Mouse (Mus musculus) adrenal gland, postnatal 10 days (tissue): ENCODE data around the gene Clint1. TPM values are rescaled to one million over a fixed set of nuclear protein-coding genes. Genes with fewer than 3 reads are reported as not detected.

Experiments used
- DNase-seq: peaks from one replicate; pipeline ENCODE4 v3.0.0; 2021; ENCODE audit warnings: mixed read lengths
- total RNA-seq, 2 experiments: library from RNA; stranded (reverse); gene quantifications; 2 replicates each; pipeline ENCODE4 v1.2.3; 2021

The Clint1 gene
- total RNA-seq, 2 experiments from 2014 or later: 59.8 to 64.5 TPM

DNA sequence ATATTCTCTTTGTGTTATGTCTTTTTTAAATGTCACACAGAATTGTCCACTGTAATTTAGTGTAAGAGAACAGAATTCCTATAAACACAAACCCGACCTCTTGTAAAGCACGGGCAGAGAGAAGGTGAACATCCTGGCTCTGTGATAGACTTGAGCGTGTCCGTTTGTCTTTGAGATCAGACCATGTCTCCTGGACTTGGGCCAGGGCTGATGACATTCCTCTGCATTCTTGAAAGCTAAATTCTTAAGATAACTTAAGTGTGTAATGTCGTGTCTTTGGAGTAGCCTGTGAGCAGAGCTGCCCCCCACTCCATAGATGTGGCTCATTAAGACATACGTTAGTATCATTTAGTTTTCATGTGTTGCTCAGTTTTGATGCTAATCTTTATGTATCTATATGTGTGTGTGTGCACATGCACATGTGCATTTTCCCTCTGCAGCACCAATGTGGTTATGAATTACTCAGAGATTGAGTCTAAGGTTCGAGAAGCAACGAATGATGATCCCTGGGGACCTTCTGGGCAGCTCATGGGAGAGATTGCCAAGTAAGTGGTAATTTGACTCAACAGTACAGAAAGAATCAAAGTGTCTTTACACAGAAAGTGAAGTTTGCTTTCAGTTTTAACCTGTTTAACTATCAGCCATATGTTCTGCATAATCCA is 31.6 kb downstream of the Clint1 start:
- DNase-seq: peak; percentile 30

DNA sequence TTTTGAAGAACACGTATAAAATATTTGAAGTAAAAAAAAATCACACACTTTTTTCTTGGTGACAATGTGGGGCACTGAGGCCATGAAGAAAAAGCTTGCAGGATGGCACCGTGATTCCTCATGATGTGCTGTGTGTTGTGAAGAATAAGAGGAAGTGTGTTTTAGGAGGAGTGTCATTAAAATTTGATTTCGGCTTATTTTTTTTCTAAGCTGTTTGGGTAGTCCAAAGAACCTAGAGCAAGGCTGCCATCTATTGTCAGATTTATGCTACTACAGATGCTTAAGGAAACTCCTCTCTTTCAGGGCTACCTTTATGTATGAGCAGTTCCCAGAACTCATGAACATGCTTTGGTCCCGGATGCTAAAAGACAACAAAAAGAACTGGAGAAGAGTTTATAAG is 32.2 kb downstream of the Clint1 start:
- DNase-seq: no peak

- no peak for DNase-seq
Observed at GRCm38 (mm10) chr11:45885606-45886230, 33.9 kb downstream of the Clint1 start.

- no peak for DNase-seq
Observed at GRCm38 (mm10) chr11:45886596-45886995, 34.7 kb downstream of the Clint1 start.

- peak; percentile 35 for DNase-seq
Observed at GRCm38 (mm10) chr11:45888471-45889030, 36.7 kb downstream of the Clint1 start.

GRCm38 (mm10) chr11:45889981-45890380 is 38.1 kb downstream of the Clint1 start:
- DNase-seq: no peak

- DNase-seq: no peak
Observed at GRCm38 (mm10) chr11:45890423-45890822, 38.6 kb downstream of the Clint1 start.

- no peak for DNase-seq
Observed at GRCm38 (mm10) chr11:45892861-45893360, 41.1 kb downstream of the Clint1 start.

DNA sequence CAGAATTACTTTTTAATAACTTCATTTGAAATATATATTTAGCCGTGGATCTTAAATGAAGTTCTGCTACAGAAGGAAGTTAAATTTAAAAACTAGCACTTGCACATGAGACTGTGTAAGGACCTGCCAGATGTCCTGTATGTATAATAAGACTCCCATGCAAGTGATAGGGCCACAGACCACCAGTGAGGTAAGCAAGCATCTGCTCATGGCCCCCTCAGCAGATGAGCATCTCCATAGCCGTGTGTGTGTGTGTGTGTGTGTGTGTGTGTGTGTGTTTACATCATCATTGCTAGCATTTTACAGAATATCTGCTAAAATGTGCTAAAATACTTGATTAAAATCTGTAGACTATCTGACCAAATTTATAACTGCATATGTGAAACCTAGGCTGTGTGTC is 45.5 kb downstream of the Clint1 start:
- no peak for DNase-seq

DNA sequence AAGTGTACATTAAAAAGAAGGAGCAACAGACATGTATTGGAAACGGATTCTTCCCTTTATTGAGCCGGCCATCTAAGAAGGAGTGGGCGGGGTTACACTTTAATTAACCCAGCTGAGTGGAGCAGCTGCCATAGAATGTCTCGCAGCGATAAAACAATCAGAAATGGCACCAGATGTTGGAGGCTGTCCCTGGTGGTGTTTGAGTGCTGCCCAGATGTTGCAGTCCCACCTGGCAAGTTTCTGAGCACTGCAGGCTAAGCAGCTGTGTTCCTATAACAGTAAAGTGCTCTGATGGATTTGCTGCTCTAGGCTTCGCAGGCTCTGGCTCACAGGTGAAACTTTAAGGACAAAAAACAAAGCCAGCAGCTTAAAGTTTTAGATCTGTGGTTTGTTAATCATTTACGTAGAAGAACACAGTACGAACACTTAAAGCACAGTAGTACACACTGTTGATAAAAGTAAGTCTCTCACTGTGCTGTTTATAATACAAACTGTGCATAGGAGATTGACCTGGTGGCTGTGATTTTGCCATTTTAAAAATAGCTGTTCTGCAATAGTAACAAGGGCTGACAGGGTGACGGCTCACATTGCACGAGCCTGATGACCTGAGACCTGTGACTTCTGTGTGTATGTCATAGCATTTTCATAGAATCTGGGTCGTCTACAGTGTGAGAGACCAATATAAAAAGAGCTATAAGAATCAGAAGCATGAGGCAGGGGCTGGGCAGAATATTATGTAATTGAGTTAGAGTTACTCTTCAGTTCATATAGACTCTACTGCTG is 48.6 kb downstream of the Clint1 start:
- no peak for DNase-seq

- no peak for DNase-seq
Observed at GRCm38 (mm10) chr11:45906109-45906786, 54.4 kb downstream of the Clint1 start.

GRCm38 (mm10) chr11:45907301-45907700 is 55.5 kb downstream of the Clint1 start:
- DNase-seq: no peak

DNA sequence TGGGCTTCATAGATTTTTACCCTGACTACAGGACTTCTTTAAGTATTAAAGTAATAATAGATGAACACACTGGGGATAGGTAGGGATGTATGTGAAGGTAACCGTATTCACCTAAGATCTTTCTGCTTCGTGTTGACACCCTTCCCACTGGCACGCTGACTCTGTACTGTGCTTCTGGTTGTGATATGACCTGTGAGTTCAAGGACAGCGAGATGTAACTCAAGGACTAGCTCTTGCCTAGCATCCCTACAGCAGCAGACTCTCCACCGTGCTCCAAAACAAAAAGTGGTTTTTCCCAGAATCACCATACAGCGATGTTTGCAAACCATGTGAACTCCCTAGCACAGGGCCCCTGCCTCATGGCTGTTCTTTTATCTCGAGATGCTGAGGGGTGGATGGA is 56.2 kb downstream of the Clint1 start:
- DNase-seq: no peak

GRCm38 (mm10) chr11:45908894-45909293 is 57.0 kb downstream of the Clint1 start:
- no peak for DNase-seq

GRCm38 (mm10) chr11:45910701-45911100 is 58.9 kb downstream of the Clint1 start:
- DNase-seq: no peak

GRCm38 (mm10) chr11:45916196-45916595 is 64.3 kb downstream of the Clint1 start:
- no peak for DNase-seq

GRCm38 (mm10) chr11:45918018-45918417 is 66.2 kb downstream of the Clint1 start:
- DNase-seq: no peak

GRCm38 (mm10) chr11:45918836-45919235 is 67.0 kb downstream of the Clint1 start:
- DNase-seq: peak; percentile 40

DNA sequence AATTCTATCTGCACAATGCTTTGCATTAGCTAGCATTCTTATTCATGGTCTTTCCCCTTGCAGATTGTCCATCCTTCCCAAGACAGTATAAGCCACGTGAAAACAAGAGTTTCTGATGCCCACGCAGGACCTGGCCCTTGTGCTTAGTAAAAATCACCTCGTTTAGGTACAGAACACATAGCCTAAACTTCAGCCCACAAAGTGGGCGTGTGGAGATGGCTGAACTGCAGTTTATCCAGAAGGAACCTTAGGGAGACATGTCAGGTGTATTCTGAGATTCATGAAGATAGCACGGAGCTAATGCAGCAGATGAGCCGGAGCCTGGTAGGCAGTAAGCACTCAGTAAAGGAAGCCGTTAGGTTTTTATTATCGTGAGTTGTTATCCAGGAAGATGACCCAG is 69.2 kb downstream of the Clint1 start:
- DNase-seq: no peak

GRCm38 (mm10) chr11:45921480-45921898 is 69.6 kb downstream of the Clint1 start:
- DNase-seq: no peak

- DNase-seq: no peak
Observed at GRCm38 (mm10) chr11:45925436-45925835, 73.6 kb downstream of the Clint1 start.

GRCm38 (mm10) chr11:45926640-45927082 is 74.8 kb downstream of the Clint1 start:
- DNase-seq: peak; percentile 80
